Mouse (Mus musculus) heart, adult 8-10 months (tissue): ENCODE data around the gene Mesp1. TPM values are rescaled to one million over a fixed set of nuclear protein-coding genes. Genes with fewer than 3 reads are reported as not detected.
"Not testable (repeated sequence)": the region's sequence is repeated elsewhere in the genome, so short reads cannot be mapped to it uniquely, and the experiment has no call there.

Experiments
- DNase-seq: peaks from one replicate; pipeline ENCODE4 v3.0.0; 2022; ENCODE audit warnings: low spot score
- total RNA-seq, 4 experiments: library from RNA; stranded (reverse); gene quantifications; 2 replicates each; pipeline ENCODE4 v1.2.4; 2022

Mesp1 gene
- total RNA-seq, 4 experiments from 2014 or later = not detected

DNA sequence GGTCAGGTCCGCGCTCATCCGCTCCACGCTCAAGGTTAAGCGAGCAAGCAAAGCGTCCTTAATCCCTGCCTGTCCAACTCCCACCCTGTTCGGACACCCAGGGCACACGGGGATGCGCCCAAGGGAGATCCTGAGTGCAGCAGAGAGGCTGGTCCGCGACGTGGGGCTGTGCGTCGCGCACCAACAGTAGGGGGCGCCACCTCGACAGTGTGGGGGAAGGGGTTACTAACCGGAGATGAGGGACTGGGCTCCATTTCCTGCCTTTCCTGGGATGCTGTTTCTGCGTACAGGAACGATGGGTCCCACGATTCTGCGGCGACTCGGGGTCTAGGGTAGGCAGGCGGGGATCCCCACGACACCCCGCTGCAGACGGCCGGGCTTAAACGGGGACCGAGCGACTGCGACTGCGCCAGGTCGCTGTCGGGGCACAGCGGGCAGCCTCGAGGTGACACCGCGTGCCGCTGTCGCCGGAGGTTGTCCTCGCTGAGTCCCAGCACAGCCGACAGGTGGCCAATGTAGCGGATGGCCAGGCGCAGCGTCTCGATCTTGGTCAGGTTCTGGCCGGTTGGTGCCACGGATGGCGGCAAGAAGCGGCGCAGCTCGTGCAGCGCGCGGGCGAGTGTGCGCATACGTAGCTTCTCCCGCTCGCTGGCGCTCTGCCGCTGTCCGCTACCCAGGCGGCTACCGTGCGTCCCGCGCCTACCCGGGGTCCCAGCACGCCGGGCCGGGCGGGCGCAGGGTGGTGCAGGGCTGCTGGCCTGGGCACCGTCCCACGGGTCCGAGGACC is 760 bp downstream of the Mesp1 start:
- DNase-seq = no peak

DNA sequence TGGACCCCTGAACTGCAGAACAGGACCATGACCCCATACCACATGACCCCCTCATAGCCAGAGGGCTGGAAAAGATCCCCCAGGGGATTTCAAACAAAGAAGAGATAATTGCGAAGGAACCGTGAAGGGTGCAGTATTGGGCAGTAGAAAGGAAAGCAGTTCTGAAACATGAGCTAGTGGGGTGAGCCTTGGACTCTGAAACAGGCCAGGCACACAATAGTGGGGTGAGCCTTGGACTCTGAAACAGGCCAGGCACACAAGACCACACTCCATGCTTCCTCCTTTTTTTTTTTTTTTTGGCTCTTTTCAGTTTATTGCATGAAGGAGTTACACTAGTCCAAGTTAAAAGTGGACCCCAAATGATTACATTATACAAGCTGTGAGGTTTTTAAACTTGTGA is 3.8 kb downstream of the Mesp1 start:
- not testable (repeated sequence) for DNase-seq

- DNase-seq = peak; percentile 75
Measured at GRCm38 (mm10) chr7:79786295-79786694, 7.3 kb downstream of the Mesp1 start.

DNA sequence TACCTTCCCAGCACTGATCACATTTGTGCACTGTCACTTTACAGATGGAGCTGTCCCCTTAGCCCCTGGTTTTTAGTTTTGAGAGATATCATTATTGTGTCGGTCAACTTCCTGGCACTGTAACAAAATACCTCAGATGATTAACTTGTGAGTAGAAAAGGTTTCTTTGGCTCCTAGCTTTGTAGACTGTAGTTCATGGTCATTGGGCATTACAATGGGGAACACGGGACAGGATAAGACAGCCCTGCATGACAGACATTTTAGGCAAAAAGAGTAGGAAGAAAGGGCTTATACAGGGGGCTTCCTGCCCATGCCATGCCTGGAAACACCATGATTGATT is 11.1 kb downstream of the Mesp1 start:
- no peak for DNase-seq

DNA sequence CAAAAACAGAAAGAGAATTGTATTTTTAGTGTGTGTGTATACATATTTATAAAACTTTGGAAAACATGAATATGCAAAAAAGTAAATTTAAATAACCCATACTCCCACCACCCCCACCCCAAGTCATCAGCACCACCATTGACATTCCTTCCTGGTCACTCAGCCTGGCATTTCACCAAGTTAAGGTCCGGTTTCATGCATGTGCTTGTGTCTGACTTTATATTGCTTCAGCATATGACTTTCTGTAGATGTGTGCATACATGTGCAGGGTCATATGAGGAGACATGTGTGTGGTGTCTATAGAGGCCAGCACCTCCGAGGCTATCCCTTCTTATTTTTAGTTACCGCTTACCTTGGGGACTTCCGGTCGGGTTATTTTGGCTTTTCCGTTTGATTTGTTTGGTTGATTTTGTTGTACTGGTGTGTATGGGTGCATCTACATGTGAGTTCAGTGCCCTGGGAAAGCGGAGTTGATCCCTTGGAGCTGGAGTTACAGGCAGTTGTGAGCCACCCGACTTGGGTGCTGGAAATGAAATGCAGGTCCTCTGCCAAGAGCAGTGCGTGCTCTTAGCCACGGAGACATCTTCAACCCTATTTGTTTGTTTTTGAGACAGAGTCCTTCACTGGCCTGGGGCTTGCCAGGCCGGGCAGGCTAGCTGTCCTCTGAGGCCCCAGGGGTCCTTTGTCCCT is 11.6 kb downstream of the Mesp1 start:
- no peak for DNase-seq

GRCm38 (mm10) chr7:79780647-79781626 is 12.7 kb downstream of the Mesp1 start:
- peak; percentile 81 for DNase-seq

GRCm38 (mm10) chr7:79771561-79772512 is 21.8 kb downstream of the Mesp1 start:
- DNase-seq = no peak

DNA sequence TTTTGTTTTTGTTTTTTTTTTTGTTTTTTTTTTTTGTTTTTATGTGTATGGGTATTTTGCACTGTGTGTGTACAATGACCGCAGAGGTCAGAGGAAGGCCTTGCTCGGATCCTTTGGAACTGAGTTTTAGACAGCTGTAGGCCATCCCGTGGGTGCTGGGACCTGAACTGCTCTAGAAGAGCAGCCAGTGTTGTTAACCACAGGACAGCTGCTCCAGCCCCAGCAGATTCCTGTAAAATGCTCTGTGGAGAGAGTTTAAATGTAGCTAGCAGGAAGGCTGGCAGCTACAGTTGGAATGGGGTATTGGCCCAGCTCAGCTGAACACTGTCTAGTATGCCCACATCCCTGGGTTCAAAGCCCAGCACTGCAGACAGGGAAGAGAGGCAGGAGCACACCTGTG is 23.9 kb downstream of the Mesp1 start:
- no peak for DNase-seq

GRCm38 (mm10) chr7:79765991-79766390 is 27.6 kb downstream of the Mesp1 start:
- no peak for DNase-seq

DNA sequence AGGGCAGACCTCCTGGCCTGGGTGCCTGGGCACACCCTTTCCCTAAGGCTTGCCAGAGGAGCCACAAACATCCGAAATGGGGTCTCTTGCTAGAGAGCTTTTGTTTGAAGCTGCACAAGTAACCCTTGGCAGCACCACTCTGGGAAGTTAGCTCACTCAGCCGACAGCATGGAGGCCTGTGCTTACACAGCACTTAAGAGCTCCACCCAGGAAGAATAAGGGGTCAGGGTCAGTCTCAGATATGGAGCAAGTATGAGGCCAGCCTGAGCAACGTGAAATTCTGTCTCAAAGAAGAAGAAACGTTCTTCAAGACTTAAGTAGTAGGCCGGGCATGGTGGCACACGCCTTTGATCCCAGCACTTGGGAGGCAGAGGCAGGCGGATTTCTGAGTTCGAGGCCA is 31.5 kb downstream of the Mesp1 start:
- DNase-seq = no peak

DNA sequence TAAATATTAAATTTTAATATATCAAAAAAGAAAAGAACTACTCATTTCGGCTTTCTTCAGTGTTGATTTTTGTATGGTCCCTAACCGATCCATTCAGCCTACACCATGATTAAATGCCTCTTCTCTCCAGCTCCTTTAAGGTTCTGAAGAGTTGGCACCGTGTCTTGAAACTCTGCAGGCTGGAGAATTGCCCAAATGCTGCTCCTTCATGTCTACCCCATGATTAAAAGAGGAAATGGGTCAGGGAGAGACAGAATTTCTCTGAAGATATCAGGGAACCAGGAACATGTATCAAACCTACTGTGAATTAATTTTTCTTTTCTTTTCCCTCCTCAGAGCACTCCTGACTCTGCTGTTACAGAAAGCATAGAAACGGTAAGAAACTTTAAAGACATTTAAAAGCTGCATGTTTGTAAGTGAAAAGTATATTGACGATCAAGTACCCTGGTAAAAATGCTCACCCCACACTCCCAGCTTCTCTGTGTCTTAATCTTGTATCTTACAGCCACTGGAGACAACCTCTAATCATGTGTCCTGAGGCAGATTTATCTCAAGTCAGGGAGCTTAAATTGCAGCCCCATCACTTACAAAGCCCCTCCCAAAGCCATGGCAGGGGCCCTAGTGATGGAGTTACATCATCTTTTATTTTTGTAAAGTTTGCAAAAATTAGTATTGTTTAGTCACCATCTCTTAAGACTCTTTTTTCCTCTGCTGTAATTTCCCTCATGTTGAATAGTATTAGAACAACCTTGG is 32.3 kb downstream of the Mesp1 start:
- no peak for DNase-seq

- no peak for DNase-seq
Measured at GRCm38 (mm10) chr7:79759766-79760165, 33.8 kb downstream of the Mesp1 start.

GRCm38 (mm10) chr7:79758176-79758575 is 35.4 kb downstream of the Mesp1 start:
- no peak for DNase-seq

GRCm38 (mm10) chr7:79756334-79756733 is 37.3 kb downstream of the Mesp1 start:
- DNase-seq = no peak

GRCm38 (mm10) chr7:79749511-79749910 is 44.1 kb downstream of the Mesp1 start:
- DNase-seq = no peak

- no peak for DNase-seq
Measured at GRCm38 (mm10) chr7:79747659-79748058, 45.9 kb downstream of the Mesp1 start.

DNA sequence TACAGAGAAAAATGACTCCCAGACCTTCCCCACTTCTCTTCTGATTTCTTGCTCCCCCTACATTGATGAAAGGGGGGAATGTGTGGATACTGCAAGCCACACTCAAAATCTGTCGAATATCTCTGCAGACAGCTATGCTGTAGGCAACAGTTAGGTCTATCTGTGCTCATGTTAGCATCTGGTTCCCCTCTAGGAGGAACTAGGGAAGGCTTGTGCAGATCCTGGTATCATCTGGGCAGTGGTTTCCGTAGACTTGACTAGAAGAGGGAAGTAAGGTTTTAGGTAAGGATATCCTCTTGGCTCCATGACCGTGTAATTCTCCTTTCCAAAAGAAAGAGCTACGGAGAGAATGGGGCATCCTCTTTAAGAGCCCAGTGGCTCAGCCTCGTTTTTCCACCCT is 49.0 kb downstream of the Mesp1 start:
- DNase-seq = no peak

GRCm38 (mm10) chr7:79744051-79744450 is 49.5 kb downstream of the Mesp1 start:
- DNase-seq = no peak

GRCm38 (mm10) chr7:79742659-79743536 is 50.7 kb downstream of the Mesp1 start, which contains the start of the genes Pex11a and Wdr93:
Pex11a (minus strand) TSS chr7:79743131.
Wdr93 (plus strand) TSS chr7:79743163.
- peak; percentile 60 for DNase-seq
